Mouse (Mus musculus): ENCODE measurements around the gene Gm21972. TPM values are rescaled to one million over a fixed set of nuclear protein-coding genes. Genes with fewer than 3 reads are reported as not detected.
A peak's percentile ranks its signal among the peaks of the same experiment; 100 is the strongest.

Gm21972 gene
- polyA plus RNA-seq, 1 experiment from 2014 or later, result not detected

- ATAC-seq (ENCODE audit: insufficient read depth, low FRiP score, low read depth), result no peak
- Histone ChIP-seq H3K4me3 (replicated peaks) (no peak overlapping the region), H3K27me3 (replicated peaks) (no peaks in the 10 kb centered on the region), H3K4me2 (no peak overlapping the region), H3K4me1 (no peaks in the 10 kb centered on the region), H3K9ac (no peak overlapping the region), H3K36me3 (peaks cover 23% of the 10 kb centered on the region), H3K27ac (no peak overlapping the region), H3K9me3 (no peaks in the 10 kb centered on the region)
- WGBS, result 86% methylated on average over 6 of the region's 6 CpGs
These were observed 64.8 kb downstream of the Gm21972 start for GRCm38 (mm10) chr1:86198276-86198675.

- Histone ChIP-seq H3K27me3 (replicated peaks) (no peaks in the 10 kb centered on the region), H3K9me3 (no peaks in the 10 kb centered on the region), H3K27ac (no peak overlapping the region), H3K36me3 (peaks cover 23% of the 10 kb centered on the region), H3K4me1 (no peaks in the 10 kb centered on the region), H3K4me3 (replicated peaks) (no peak overlapping the region), H3K4me2 (no peak overlapping the region), H3K9ac (no peak overlapping the region)
- 74% methylated on average over 5 of the region's 5 CpGs for WGBS
- no peak for ATAC-seq (ENCODE audit: insufficient read depth, low FRiP score, low read depth)
These were observed 65.6 kb downstream of the Gm21972 start for GRCm38 (mm10) chr1:86199026-86199425.

GRCm38 (mm10) chr1:86201312-86201711 lies 67.9 kb downstream of the Gm21972 start:
- H3K36me3 ChIP-seq, result peaks cover 23% of the 10 kb centered on the region
- ATAC-seq (ENCODE audit: insufficient read depth, low FRiP score, low read depth), result no peak
- H3K4me2 ChIP-seq, result no peak overlapping the region
- no peaks in the 10 kb centered on the region for H3K27me3 ChIP-seq (replicated peaks)
- no peak overlapping the region for H3K4me3 ChIP-seq (replicated peaks)
- no peaks in the 10 kb centered on the region for H3K9me3 ChIP-seq
- no peak overlapping the region for H3K9ac ChIP-seq
- no peak overlapping the region for H3K27ac ChIP-seq
- H3K4me1 ChIP-seq, result no peaks in the 10 kb centered on the region

GRCm38 (mm10) chr1:86202617-86203219 lies 69.3 kb downstream of the Gm21972 start:
- Histone ChIP-seq H3K27me3 (replicated peaks) (no peaks in the 10 kb centered on the region), H3K4me3 (replicated peaks) (no peak overlapping the region), H3K9ac (no peak overlapping the region), H3K36me3 (peaks cover 23% of the 10 kb centered on the region), H3K4me1 (no peaks in the 10 kb centered on the region), H3K27ac (no peak overlapping the region), H3K9me3 (no peaks in the 10 kb centered on the region), H3K4me2 (no peak overlapping the region)
- ATAC-seq (ENCODE audit: insufficient read depth, low FRiP score, low read depth), result no peak
- 75% methylated on average over 9 of the region's 9 CpGs for WGBS

GRCm38 (mm10) chr1:86210676-86211075 lies 77.2 kb downstream of the Gm21972 start:
- no peak overlapping the region for H3K27ac ChIP-seq
- H3K4me3 ChIP-seq (replicated peaks), result no peak overlapping the region
- peaks cover 9% of the 10 kb centered on the region; the same call in 1 of the 2 replicates for H3K36me3 ChIP-seq
- no peaks in the 10 kb centered on the region for H3K9me3 ChIP-seq
- H3K4me2 ChIP-seq, result no peak overlapping the region
- H3K9ac ChIP-seq, result no peak overlapping the region
- H3K27me3 ChIP-seq (replicated peaks), result no peaks in the 10 kb centered on the region
- WGBS, result 90% methylated on average over 7 of the region's 7 CpGs
- H3K4me1 ChIP-seq, result no peaks in the 10 kb centered on the region
- no peak for ATAC-seq (ENCODE audit: insufficient read depth, low FRiP score, low read depth)

GRCm38 (mm10) chr1:86211498-86211897 lies 78.1 kb downstream of the Gm21972 start:
- Histone ChIP-seq H3K4me2 (no peak overlapping the region), H3K9ac (no peak overlapping the region), H3K9me3 (no peaks in the 10 kb centered on the region), H3K4me3 (replicated peaks) (no peak overlapping the region), H3K4me1 (no peaks in the 10 kb centered on the region), H3K27me3 (replicated peaks) (no peaks in the 10 kb centered on the region), H3K27ac (no peak overlapping the region), H3K36me3 (peaks cover 9% of the 10 kb centered on the region; the same call in 1 of the 2 replicates)
- WGBS, result 84% methylated on average over 1 of the region's 1 CpGs
- ATAC-seq (ENCODE audit: insufficient read depth, low FRiP score, low read depth), result peak; percentile 64; the same call in 1 of the 2 replicates

Other genes starting within 250 kb of the Gm21972 start
- gene Itm2c, start 239.4 kb upstream of the Gm21972 start, polyA plus RNA-seq (2015; fragmentation: Nextera tagmentation; extraction: Ambion mirVana), result 165 and 178 TPM in 2 replicates
- 0.39 and 0.58 TPM in 2 replicates for gene 4933407L21Rik, start 205.2 kb upstream of the Gm21972 start, polyA plus RNA-seq (2015; fragmentation: Nextera tagmentation; extraction: Ambion mirVana)
- 0.04 and 0.05 TPM in 2 replicates for gene Gpr55, start 172.6 kb upstream of the Gm21972 start, polyA plus RNA-seq (2015; fragmentation: Nextera tagmentation; extraction: Ambion mirVana)
- gene Spata3, start 116.8 kb upstream of the Gm21972 start, polyA plus RNA-seq (2015; fragmentation: Nextera tagmentation; extraction: Ambion mirVana), result not detected in 2 replicates
- gene 2810459M11Rik, start 87.8 kb upstream of the Gm21972 start, polyA plus RNA-seq (2015; fragmentation: Nextera tagmentation; extraction: Ambion mirVana), result 4.7 and 5.9 TPM in 2 replicates
- gene Psmd1, start 69.2 kb upstream of the Gm21972 start, polyA plus RNA-seq (2015; fragmentation: Nextera tagmentation; extraction: Ambion mirVana), result 147 and 158 TPM in 2 replicates
- gene Htr2b, start 21.7 kb upstream of the Gm21972 start, polyA plus RNA-seq (2015; fragmentation: Nextera tagmentation; extraction: Ambion mirVana), result 1.2 TPM in 2 replicates
- 18.3 and 20.5 TPM in 2 replicates for gene Armc9, start 21.1 kb downstream of the Gm21972 start, polyA plus RNA-seq (2015; fragmentation: Nextera tagmentation; extraction: Ambion mirVana)
- 4.6 and 5.5 TPM in 2 replicates for gene B3gnt7, start 169.2 kb downstream of the Gm21972 start, polyA plus RNA-seq (2015; fragmentation: Nextera tagmentation; extraction: Ambion mirVana)
- gene Ncl, start 225.8 kb downstream of the Gm21972 start, polyA plus RNA-seq (2015; fragmentation: Nextera tagmentation; extraction: Ambion mirVana), result 368 and 423 TPM in 2 replicates